Mouse (Mus musculus) forebrain, embryonic 11.5 days (tissue): ENCODE measurements around the gene Btla. TPM values are rescaled to one million over a fixed set of nuclear protein-coding genes. Genes with fewer than 3 reads are reported as not detected.

Experiments used
- ATAC-seq: fragments of 200-750 bp; cut with Nextera tagmentation; replicated peaks from 2 replicates; pipeline ENCODE4 v1.8.0; 2017; ENCODE audit warnings: moderate TSS enrichment; ENCODE audit not compliant: low FRiP score
- DNase-seq: peaks from one replicate; pipeline ENCODE4 v3.0.0-alpha.2; 2017; ENCODE audit warnings: low spot score
- H3K27ac ChIP-seq: fragments of 300-500 bp; sonication (generic); 2 replicates; pipeline ENCODE4 v1.5.1; 2014; ENCODE audit warnings: low read depth, low read length
- H3K27me3 ChIP-seq: fragments of 300-500 bp; sonication (generic); 2 replicates; pipeline ENCODE4 v1.6.1; 2014; ENCODE audit warnings: mild to moderate bottlenecking, low read length, mixed read lengths; ENCODE audit not compliant: control insufficient read depth, insufficient read depth
- H3K36me3 ChIP-seq: fragments of 300-500 bp; sonication (generic); 2 replicates; pipeline ENCODE4 v1.6.1; 2014; ENCODE audit warnings: mild to moderate bottlenecking, low read length, moderate library complexity, mixed read lengths; ENCODE audit not compliant: control insufficient read depth, insufficient read depth
- H3K4me1 ChIP-seq: fragments of 300-500 bp; sonication (generic); replicated peaks from 2 replicates; pipeline ENCODE4 v1.6.1; 2014; ENCODE audit warnings: low read length, mixed read lengths; ENCODE audit not compliant: control insufficient read depth, insufficient read depth
- H3K4me2 ChIP-seq: fragments of 300-500 bp; sonication (generic); 2 replicates; pipeline ENCODE4 v1.6.1; 2014; ENCODE audit warnings: low read depth, mild to moderate bottlenecking, low read length, moderate library complexity, mixed read lengths; ENCODE audit not compliant: severe bottlenecking
- H3K4me3 ChIP-seq: fragments of 300-500 bp; sonication (generic); 2 replicates; pipeline ENCODE4 v1.5.1; 2014; ENCODE audit warnings: low read depth, low read length
- H3K9ac ChIP-seq: fragments of 300-500 bp; sonication (generic); 2 replicates; pipeline ENCODE4 v1.6.1; 2014; ENCODE audit warnings: low read length
- H3K9me3 ChIP-seq: fragments of 300-500 bp; sonication (generic); 2 replicates; pipeline ENCODE4 v1.6.1; 2016; ENCODE audit warnings: low read length, mixed read lengths; ENCODE audit not compliant: control insufficient read depth
- whole genome bisulfite sequencing: fragments of 180-500 bp; shearing (Covaris S2); extraction: QIAGEN DNeasy Blood & Tissue Kit; methylation state at CpG from one replicate; pipeline ENCODE4 v1.1.7; 2014; 5-methylcytosine and 5-hydroxymethylcytosine counted together
- polyA plus RNA-seq: library from polyadenylated mRNA; unstranded; fragments of >200 nt; fragmentation: Nextera tagmentation; extraction: Ambion mirVana; gene quantifications from 2 replicates; pipeline ENCODE4 v1.2.1, GENCODE M21; 2014

Gene Btla
- 0.24 and 0.27 TPM in 2 replicates for polyA plus RNA-seq

DNA sequence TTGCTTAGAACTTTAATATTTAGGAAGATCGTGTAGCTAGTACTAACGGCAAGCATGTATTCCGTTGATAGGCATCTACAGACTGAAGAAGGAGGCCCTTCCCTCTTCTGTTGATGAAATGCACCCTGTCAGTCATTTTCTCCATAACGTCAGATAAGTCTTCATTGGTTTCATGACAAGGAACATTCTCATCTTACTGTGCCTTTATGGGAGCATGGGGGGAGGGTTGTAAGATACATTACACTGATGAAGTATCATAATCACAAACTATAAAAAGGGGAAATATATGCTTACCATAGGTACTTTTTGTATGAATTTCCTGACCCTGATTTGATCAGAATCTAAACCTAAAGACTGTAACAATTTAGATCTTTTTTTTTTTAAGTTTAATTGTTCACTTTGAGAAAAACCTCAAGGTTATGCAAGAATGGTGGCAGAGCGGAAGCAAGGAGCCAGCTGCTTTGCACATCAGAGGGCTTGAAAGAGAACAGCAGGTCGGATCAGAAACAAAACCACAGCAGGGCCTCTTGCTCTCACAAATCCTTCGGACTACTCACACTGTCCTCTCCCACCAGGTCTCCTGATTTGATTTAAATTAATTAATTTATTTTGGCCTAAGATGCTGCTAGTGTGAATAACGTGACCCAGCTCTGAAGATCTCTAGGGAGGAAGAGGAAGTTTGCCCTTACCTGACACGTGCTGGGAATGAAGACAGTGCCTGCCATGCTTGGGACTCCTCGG is at the start of gene Btla:
TSS of gene Btla (plus strand) at position 668 of the 741 bp plus-strand sequence.
- 32% methylated on average over 10 of the region's 10 CpGs for WGBS
- Histone ChIP-seq H3K4me2 (no peak within 1 kb of the TSS), H3K36me3 (no peaks in the 10 kb centered on the region), H3K4me1 (no peaks in the 10 kb centered on the region), H3K4me3 (no peak within 1 kb of the TSS), H3K27ac (no peak within 1 kb of the TSS), H3K27me3 (no peaks in the 10 kb centered on the region), H3K9me3 (no peaks in the 10 kb centered on the region), H3K9ac (no peak within 1 kb of the TSS)
- ATAC-seq (0 out of 2 replicates have a peak, but pooled peaks have one; percentile 30), DNase-seq (peak; percentile 47)

DNA sequence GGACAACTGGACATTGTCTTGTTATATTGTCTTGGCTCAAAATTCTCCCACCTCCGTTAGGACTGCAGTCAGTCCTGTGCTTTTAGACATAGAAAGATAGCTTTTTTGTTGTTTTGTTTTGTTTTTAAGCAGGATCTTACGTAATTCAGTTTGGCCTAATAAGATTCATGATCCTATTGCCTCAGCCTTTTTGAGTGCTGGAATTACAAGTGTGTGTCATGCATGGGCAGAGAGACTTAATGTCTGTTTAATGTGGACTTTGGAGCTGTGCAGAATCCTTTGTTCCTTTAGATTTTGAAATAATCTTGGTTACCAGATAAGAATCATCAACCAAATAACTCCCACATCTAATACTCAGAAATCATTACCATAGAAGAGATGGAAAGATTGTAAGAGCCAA is 45.6 kb upstream of the Btla start:
- H3K4me1 ChIP-seq = no peaks in the 10 kb centered on the region
- no peak overlapping the region for H3K27ac ChIP-seq
- H3K9ac ChIP-seq = no peak overlapping the region
- DNase-seq = no peak
- no peak overlapping the region for H3K4me3 ChIP-seq
- no peaks in the 10 kb centered on the region for H3K27me3 ChIP-seq
- no peak for ATAC-seq
- no peaks in the 10 kb centered on the region for H3K36me3 ChIP-seq
- no peaks in the 10 kb centered on the region for H3K9me3 ChIP-seq
- WGBS = 87% methylated on average over 2 of the region's 2 CpGs
- H3K4me2 ChIP-seq = no peak overlapping the region

DNA sequence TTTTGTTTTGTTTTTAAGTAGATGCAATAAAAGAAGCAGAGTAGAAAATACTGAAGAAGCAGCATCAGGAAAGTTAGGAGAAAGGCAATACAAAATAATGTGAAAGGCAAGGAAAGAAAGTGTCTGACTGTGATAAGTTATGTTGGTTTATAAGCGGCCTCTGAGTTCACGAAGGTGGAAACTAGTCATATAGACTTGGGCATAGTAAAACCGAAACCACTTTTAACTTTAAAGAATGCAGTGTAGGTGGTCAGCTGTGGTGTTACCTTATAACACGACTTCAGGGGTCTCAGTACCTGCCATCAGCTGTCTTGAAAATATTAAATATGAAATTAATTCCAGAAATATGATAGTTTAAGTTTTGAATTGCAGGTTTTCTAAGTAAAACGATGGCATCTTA is 42.3 kb upstream of the Btla start:
- H3K4me2 ChIP-seq = no peak overlapping the region
- no peaks in the 10 kb centered on the region for H3K4me1 ChIP-seq
- WGBS = 90% methylated on average over 5 of the region's 5 CpGs
- no peak for DNase-seq
- no peaks in the 10 kb centered on the region for H3K27me3 ChIP-seq
- ATAC-seq = no peak
- no peak overlapping the region for H3K9ac ChIP-seq
- no peak overlapping the region for H3K4me3 ChIP-seq
- no peak overlapping the region for H3K27ac ChIP-seq
- no peaks in the 10 kb centered on the region for H3K9me3 ChIP-seq
- H3K36me3 ChIP-seq = no peaks in the 10 kb centered on the region

DNA sequence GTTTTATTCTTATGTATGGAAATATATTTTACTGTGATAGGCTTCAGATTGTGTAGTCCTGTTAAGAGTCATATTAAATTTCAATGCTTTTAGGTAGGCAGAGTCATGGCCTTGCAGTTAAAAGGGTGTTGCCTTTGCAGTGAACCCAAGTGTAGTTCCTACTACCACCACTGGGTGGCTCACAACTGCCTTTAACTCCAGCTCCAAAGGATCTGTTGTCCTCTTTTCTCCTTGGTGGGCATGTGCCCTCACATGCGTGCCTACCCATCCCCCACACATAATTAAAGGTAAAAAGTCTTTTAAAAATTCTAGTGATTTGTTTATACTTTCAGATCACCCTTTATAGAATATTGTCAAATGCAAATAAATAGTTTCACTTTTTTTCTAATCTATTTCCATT is 31.5 kb upstream of the Btla start:
- whole genome bisulfite sequencing = 8% methylated on average over 1 of the region's 1 CpGs
- no peaks in the 10 kb centered on the region for H3K9me3 ChIP-seq
- H3K27ac ChIP-seq = no peak overlapping the region
- DNase-seq (peak; percentile 82), ATAC-seq (peak; percentile 75)
- no peaks in the 10 kb centered on the region for H3K27me3 ChIP-seq
- no peaks in the 10 kb centered on the region for H3K4me1 ChIP-seq
- no peaks in the 10 kb centered on the region for H3K36me3 ChIP-seq
- no peak overlapping the region for H3K4me3 ChIP-seq
- H3K4me2 ChIP-seq = no peak overlapping the region
- H3K9ac ChIP-seq = no peak overlapping the region

DNA sequence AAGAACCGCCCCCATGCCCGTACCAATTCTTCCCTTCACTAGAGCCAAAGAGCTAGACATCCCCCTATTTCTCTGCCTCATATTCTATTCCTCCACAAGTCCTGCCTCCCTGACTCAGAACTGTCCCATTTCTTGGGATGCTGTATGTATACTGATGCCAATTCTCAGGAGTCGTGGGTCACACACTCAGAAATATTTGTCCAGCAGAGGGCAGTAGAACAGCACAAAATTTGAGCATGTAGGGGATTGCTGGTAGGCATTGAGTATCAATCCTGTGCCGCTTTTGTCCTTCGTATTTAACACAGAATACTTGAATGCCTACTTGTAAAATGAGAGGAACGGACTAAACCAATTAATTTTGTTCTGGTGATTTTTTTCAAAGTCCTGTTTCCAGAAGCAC is 27.3 kb upstream of the Btla start:
- no peak overlapping the region for H3K27ac ChIP-seq
- no peaks in the 10 kb centered on the region for H3K4me1 ChIP-seq
- H3K4me3 ChIP-seq = no peak overlapping the region
- peak; percentile 88 for ATAC-seq
- no peaks in the 10 kb centered on the region for H3K27me3 ChIP-seq
- WGBS = 35% methylated on average over 6 of the region's 6 CpGs
- no peak overlapping the region for H3K4me2 ChIP-seq
- H3K9me3 ChIP-seq = no peaks in the 10 kb centered on the region
- no peaks in the 10 kb centered on the region for H3K36me3 ChIP-seq
- H3K9ac ChIP-seq = no peak overlapping the region
- peak; percentile 74 for DNase-seq

DNA sequence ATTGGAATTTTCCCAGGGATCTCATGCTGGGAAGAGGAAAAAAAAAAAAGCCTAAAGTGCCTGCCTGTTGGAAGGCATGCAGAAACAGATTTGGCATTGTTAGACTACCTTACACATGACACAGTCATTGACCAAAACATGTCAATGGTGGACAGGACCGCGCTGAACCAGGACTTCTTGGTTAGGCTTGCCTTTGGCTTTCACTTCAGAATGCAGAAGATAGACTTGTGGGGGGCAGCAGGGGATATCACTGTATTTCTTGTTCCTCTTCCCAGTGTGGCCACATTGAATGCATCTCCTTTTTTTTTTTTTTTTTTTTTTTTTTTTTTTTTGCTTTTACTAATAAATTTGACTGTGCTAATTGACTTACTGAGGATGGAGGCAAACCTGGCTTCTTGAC is 22.7 kb upstream of the Btla start:
- Histone ChIP-seq H3K9ac (no peak overlapping the region), H3K9me3 (no peaks in the 10 kb centered on the region), H3K4me2 (no peak overlapping the region), H3K27me3 (no peaks in the 10 kb centered on the region), H3K4me3 (no peak overlapping the region), H3K4me1 (no peaks in the 10 kb centered on the region), H3K36me3 (no peaks in the 10 kb centered on the region), H3K27ac (no peak overlapping the region)
- no peak for ATAC-seq
- DNase-seq = no peak
- WGBS = 95% methylated on average over 2 of the region's 2 CpGs

DNA sequence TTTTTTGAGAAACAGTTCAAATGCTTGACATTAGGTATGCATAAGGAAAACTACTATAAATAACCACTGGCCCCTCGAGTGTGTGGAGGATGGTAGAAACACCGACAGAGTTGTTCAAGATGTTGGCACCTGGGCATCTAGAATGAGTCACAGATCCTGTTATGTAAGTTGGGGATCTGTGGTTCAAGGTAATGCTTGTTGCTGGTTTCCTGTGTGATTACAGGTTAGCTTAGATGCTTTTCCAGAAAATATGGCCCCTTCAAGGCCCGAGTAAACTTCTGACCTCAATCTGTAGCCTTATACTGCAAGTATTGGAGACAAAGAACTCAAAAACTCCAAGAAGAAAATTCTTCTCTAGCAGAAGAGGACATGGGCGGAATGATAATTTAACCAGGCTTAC is 19.7 kb upstream of the Btla start:
- H3K27me3 ChIP-seq = no peaks in the 10 kb centered on the region
- WGBS = 86% methylated on average over 4 of the region's 4 CpGs

DNA sequence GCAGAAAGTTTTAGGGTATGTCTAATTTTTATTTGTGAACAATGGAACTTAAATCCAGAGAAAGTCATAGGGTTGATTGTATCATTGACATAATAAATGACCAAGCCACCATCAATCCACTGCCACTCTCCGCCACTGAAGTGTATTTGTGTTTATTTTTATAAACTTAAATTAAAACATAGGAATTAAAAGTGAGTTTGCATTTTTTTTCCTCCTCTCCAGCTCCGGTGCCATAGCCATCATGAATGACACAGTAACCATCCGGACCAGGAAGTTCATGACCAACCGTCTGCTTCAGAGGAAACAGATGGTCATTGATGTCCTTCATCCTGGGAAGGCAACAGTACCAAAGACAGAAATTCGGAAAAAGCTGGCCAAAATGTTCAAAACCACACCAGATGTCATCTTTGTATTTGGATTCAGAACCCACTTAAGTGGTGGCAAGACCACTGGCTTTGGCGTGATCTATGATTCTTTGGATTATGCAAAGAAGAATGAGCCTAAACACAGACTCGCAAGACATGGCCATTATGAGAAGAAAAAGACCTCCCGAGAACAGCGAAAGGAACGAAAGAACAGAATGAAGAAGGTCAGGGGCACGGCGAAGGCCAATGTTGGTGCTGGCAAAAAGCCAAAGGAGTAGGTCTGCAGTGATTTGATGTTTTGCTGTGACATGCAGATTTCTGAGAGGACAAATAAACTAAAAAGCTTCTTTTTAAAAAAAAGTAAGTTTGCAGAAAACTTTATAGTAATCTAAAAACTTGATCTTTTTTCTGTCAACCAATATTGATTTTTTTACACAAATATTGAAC is 19.1 kb upstream of the Btla start:
- Histone ChIP-seq H3K36me3 (no peaks in the 10 kb centered on the region), H3K27ac (no peak overlapping the region), H3K4me3 (no peak overlapping the region), H3K4me1 (no peaks in the 10 kb centered on the region), H3K27me3 (no peaks in the 10 kb centered on the region), H3K9me3 (no peaks in the 10 kb centered on the region), H3K9ac (no peak overlapping the region), H3K4me2 (no peak overlapping the region)
- DNase-seq (no peak), ATAC-seq (no peak)
- WGBS = 88% methylated on average over 12 of the region's 12 CpGs

More for the DNA sequence above, 19.7 kb upstream of the Btla start:
- Histone ChIP-seq H3K36me3 (no peaks in the 10 kb centered on the region), H3K4me1 (no peaks in the 10 kb centered on the region), H3K9ac (no peak overlapping the region), H3K4me2 (no peak overlapping the region), H3K27ac (no peak overlapping the region), H3K9me3 (no peaks in the 10 kb centered on the region), H3K4me3 (no peak overlapping the region)
- ATAC-seq (no peak), DNase-seq (no peak)
